Mouse (Mus musculus): ENCODE results near the gene Slc25a39. TPM values are rescaled to one million over a fixed set of nuclear protein-coding genes. Genes with fewer than 3 reads are reported as not detected.

Slc25a39 gene
- polyA plus RNA-seq, 1 experiment from 2014 or later = 260 TPM

DNA sequence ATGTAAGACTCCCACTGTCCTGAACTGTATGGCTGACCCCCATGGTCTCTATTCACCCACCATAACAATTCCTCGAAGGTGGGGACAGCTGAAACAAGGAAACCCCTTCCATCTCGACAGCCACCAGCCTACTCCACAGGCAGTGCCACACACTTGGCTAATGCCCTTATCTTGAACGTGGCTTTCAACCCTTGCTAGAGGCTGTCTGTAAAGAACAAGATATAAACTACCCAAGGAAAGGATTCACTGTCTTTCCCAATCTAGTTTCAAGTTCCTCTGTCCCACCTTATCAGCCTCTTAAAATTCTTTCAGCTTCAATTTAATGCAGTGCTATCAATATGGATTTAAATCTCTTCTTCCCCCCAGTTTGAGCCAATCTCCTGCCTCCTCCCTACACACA lies 21.8 kb upstream of the Slc25a39 start:
- Histone ChIP-seq H3K27ac (ENCODE audit: poor library complexity, severe bottlenecking) (peak overlapping the region; percentile 13), H3K4me1 (replicated peaks) (peaks cover 26% of the 10 kb centered on the region), H3K27me3 (replicated peaks) (no peaks in the 10 kb centered on the region), H3K4me2 (peak overlapping the region; percentile 84), H3K4me3 (peak overlapping the region; percentile 72), H3K9me3 (replicated peaks) (no peaks in the 10 kb centered on the region), H3K36me3 (peaks cover 13% of the 10 kb centered on the region; the same call in 1 of the 2 replicates), H3K9ac (peak overlapping the region; percentile 71)
- WGBS = 29% methylated on average over 3 of the region's 3 CpGs
- ATAC-seq (ENCODE audit: insufficient number of reproducible peaks, low FRiP score) = no peak

DNA sequence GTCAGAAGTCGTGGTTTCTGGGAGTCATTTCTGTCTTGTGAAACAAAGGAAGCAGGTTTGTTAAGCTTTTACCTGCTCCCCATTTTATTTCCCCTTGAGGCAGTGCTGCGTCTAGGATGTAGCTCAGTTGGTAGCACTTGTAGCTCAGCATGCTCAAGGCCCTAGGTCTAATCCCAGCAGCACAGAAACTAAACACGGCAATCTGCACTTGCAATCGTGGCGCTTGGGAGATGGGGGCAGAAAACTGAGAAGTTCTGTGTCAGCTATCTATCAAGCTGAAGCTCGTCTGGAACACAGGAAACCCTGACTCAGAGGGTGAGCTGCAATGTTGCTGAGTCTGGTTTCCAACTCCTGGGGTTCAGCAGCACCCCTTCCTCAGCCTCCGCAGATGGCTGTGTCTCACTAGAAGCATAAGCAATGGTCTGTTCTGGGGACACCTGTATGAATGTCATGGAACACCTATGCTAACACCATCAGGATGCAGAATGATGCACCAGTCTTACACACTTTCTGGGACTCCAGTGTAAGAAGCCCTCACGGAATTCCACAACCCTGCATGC lies 21.3 kb upstream of the Slc25a39 start:
- 57% methylated on average over 8 of the region's 8 CpGs for WGBS
- H3K9me3 ChIP-seq (replicated peaks) = no peaks in the 10 kb centered on the region
- H3K4me1 ChIP-seq (replicated peaks) = peaks cover 26% of the 10 kb centered on the region
- ATAC-seq (ENCODE audit: insufficient number of reproducible peaks, low FRiP score) = no peak
- H3K27ac ChIP-seq (ENCODE audit: poor library complexity, severe bottlenecking) = no peak overlapping the region
- H3K27me3 ChIP-seq (replicated peaks) = no peaks in the 10 kb centered on the region
- H3K4me2 ChIP-seq = peak overlapping the region; percentile 84
- 0 out of 2 replicates have a peak, but pooled peaks cover 10% of the 10 kb centered on the region for H3K36me3 ChIP-seq
- H3K4me3 ChIP-seq = peak overlapping the region; percentile 72; the same call in 1 of the 2 replicates
- peak overlapping the region; percentile 47; the same call in 1 of the 2 replicates for H3K9ac ChIP-seq

DNA sequence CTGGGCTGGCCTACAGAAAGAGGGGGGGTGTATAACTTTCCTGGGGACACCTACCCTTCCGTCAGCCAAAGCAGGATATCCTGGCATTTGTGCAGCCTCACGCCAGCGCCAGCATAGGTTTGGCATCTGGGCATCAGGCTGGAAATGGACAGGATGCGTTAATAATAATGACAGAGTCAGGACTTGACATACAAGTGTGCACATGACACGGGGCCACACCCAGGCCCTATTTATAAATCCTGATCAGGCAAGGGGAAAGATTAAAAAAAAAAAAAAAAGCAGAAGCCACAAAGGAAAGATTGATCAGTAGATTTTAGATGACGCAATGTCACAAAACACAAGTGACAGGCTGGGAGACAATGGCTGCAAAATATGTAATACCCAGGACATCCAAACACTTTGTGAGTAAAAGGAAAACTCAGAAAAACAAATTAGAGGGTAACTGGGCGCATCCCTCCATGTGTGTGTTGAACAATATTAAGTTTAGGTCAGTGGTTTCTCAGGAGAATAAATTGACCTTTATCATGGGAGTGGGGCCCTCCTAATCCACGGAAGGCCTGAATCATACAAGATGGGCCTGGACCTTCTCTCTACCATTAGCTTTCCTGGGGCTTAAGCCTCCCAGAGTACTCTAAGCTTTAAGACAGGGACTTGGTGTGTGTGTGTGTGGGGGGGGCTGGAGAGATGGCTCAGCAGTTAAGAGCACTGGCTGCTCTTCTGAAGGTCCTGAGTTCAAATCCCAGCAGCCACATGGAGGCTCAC lies 18.0 kb upstream of the Slc25a39 start:
- no peak overlapping the region for H3K4me3 ChIP-seq
- 70% methylated on average over 8 of the region's 8 CpGs for WGBS
- no peak overlapping the region for H3K9ac ChIP-seq
- no peak overlapping the region for H3K27ac ChIP-seq (ENCODE audit: poor library complexity, severe bottlenecking)
- no peaks in the 10 kb centered on the region for H3K9me3 ChIP-seq (replicated peaks)
- H3K27me3 ChIP-seq (replicated peaks) = no peaks in the 10 kb centered on the region
- H3K4me1 ChIP-seq (replicated peaks) = peaks cover 8% of the 10 kb centered on the region
- no peaks in the 10 kb centered on the region for H3K36me3 ChIP-seq
- no peak for ATAC-seq (ENCODE audit: insufficient number of reproducible peaks, low FRiP score)
- H3K4me2 ChIP-seq = no peak overlapping the region

DNA sequence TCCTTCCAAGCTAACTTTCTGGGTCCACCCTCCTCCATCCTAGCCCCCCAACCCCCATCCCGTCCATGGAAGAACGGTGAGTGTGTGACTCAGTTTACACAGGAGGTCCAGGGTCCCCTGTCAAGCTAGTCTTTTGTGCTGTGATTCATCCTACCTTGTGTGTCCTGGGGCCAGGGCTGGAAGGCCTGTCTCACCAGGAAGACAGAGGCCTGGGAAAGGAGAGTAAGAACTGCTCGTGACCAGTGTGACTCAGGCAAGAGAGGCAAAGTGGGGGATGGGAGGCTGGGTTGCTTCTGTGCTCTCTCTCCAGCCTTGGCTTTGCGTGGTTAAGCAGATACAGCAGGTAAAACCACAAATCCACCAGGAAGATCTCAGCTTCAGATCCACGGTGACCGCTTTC lies 16.9 kb upstream of the Slc25a39 start:
- WGBS = 71% methylated on average over 6 of the region's 6 CpGs
- Histone ChIP-seq H3K4me3 (no peak overlapping the region), H3K9me3 (replicated peaks) (no peaks in the 10 kb centered on the region), H3K9ac (no peak overlapping the region), H3K27ac (ENCODE audit: poor library complexity, severe bottlenecking) (no peak overlapping the region), H3K4me1 (replicated peaks) (peaks cover 5% of the 10 kb centered on the region), H3K36me3 (no peaks in the 10 kb centered on the region), H3K27me3 (replicated peaks) (no peaks in the 10 kb centered on the region), H3K4me2 (no peak overlapping the region)
- ATAC-seq (ENCODE audit: insufficient number of reproducible peaks, low FRiP score) = no peak

DNA sequence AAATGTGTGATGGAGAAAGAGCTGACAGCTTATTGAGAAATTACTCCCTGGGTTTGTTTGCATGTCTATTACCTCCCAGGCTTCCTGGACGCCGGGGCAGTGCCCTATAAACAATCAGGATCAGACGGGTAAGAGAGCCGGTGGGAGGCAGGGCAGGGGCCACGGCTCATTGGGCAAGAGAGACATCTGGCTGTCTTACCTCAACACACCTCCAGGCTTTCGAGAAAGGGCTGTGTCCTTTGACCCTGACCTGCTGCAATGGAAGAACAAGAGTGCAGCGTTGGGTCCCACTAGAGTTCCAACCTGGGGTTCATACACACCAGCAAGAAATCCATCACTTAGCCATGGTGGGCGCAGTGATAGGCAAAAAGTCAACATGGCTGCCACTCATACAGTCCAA lies 13.8 kb upstream of the Slc25a39 start:
- Histone ChIP-seq H3K27me3 (replicated peaks) (no peaks in the 10 kb centered on the region), H3K4me1 (replicated peaks) (no peaks in the 10 kb centered on the region), H3K36me3 (no peaks in the 10 kb centered on the region), H3K9ac (no peak overlapping the region), H3K4me3 (no peak overlapping the region), H3K9me3 (replicated peaks) (no peaks in the 10 kb centered on the region), H3K4me2 (no peak overlapping the region), H3K27ac (ENCODE audit: poor library complexity, severe bottlenecking) (no peak overlapping the region)
- WGBS = 68% methylated on average over 8 of the region's 8 CpGs
- ATAC-seq (ENCODE audit: insufficient number of reproducible peaks, low FRiP score) = no peak

DNA sequence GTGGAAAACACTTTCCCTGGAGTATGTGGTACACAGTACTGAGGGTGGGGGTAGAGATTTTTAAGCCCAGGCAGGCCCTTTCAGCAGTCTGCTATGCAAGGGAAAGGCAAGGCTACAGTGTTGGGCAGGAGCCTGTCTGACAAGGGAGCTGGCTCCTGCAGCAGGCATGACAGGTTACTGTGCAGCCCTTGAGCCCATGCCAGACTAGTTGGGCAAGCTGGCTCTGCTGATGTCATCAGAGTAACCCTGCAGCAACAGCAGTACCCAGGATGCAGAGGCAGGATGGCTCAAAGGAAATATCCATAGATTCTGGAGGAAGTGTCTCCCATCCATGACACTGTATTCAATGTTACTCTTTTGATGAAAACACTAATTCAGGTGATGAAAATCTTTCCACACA lies 11.1 kb upstream of the Slc25a39 start:
- H3K9me3 ChIP-seq (replicated peaks) = no peaks in the 10 kb centered on the region
- H3K27ac ChIP-seq (ENCODE audit: poor library complexity, severe bottlenecking) = no peak overlapping the region
- H3K27me3 ChIP-seq (replicated peaks) = no peaks in the 10 kb centered on the region
- no peak overlapping the region for H3K4me2 ChIP-seq
- H3K36me3 ChIP-seq = no peaks in the 10 kb centered on the region
- H3K4me1 ChIP-seq (replicated peaks) = no peaks in the 10 kb centered on the region
- H3K4me3 ChIP-seq = no peak overlapping the region
- no peak for ATAC-seq (ENCODE audit: insufficient number of reproducible peaks, low FRiP score)
- H3K9ac ChIP-seq = no peak overlapping the region

DNA sequence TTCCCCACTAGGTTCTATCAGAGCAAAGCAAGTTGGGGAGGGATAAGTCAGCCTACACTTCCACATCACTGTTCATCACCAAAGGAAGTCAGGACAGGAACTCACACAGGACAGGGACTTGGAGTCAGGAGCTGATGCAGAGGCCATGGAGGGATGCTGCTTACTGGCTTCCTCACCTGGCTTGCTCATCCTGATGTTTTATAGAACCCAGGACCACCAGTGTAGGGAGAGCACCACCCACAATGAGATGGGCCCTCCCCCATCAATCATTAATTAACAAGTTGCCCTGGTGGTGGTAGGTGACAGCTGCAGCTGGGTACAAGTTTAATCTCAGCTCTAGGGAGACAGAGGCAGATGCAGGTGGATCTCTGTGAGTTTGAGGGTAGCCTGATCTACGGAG lies 9.4 kb upstream of the Slc25a39 start:
- no peak overlapping the region for H3K27ac ChIP-seq (ENCODE audit: poor library complexity, severe bottlenecking)
- H3K9ac ChIP-seq = no peak overlapping the region
- no peaks in the 10 kb centered on the region for H3K27me3 ChIP-seq (replicated peaks)
- WGBS = 70% methylated on average over 1 of the region's 1 CpGs
- no peaks in the 10 kb centered on the region for H3K36me3 ChIP-seq
- no peaks in the 10 kb centered on the region for H3K4me1 ChIP-seq (replicated peaks)
- ATAC-seq (ENCODE audit: insufficient number of reproducible peaks, low FRiP score) = no peak
- no peak overlapping the region for H3K4me2 ChIP-seq
- H3K9me3 ChIP-seq (replicated peaks) = no peaks in the 10 kb centered on the region
- no peak overlapping the region for H3K4me3 ChIP-seq

DNA sequence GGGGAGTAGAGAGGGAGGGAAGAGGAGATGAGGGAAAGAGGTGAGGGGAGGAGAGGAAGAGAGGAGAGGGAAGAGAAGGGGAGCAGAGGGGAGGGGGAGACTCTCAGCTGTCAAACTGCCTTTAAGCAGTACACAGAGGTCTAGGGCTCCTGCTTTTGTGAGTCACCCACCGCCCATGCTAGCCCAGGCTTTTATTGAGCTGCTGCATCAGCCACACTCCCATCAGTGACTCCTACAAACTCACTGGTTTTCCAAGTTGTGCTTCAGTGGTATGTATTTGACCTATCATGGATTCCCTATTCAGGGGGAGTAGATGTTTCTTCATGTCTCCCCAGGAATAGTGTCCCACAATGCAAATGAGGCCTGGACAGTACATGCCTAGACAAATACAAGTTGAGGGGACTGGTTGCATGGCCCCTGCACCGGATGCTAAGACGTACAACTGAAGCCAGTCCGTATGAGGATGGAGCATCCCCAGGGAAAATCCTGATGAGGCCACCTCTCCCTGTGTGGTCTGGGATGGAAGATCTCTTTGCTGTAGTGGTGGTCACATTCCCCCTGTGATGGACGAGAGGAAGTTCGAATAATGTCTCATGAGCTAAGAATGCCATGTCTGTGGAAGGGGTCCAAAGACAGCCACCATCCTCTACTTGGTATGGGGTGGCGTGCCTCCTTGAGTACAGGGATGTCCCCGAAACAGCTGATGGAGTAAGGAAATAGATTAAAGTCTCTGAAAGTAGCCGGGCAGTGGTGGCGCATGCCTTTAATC lies 7.5 kb upstream of the Slc25a39 start:
- no peak overlapping the region for H3K27ac ChIP-seq (ENCODE audit: poor library complexity, severe bottlenecking)
- H3K27me3 ChIP-seq (replicated peaks) = no peaks in the 10 kb centered on the region
- H3K9ac ChIP-seq = no peak overlapping the region
- H3K36me3 ChIP-seq = no peaks in the 10 kb centered on the region
- H3K9me3 ChIP-seq (replicated peaks) = no peaks in the 10 kb centered on the region
- WGBS = 72% methylated on average over 10 of the region's 10 CpGs
- ATAC-seq (ENCODE audit: insufficient number of reproducible peaks, low FRiP score) = no peak
- H3K4me1 ChIP-seq (replicated peaks) = peaks cover 8% of the 10 kb centered on the region; the same call in 1 of the 2 replicates
- H3K4me2 ChIP-seq = no peak overlapping the region
- H3K4me3 ChIP-seq = no peak overlapping the region

DNA sequence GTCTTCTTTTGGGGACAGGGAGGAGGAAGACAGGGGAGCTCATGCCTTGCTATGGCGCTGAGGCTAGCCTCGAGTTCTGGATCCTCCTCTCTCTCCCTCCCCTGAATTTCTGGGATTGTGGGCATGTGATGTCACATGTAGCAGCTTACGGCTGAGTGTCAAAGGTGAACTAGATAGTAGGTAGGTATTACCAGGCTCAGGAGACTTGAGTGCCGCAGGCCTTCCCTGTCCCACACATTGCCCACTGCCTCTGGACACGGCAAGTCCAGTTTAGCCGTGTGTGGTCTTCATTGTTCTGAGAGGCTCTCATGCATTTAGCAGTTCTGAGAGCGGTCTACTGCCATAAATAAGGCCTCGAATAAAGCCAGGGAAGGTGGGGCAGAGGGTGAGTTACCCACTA lies 5.3 kb upstream of the Slc25a39 start:
- H3K4me2 ChIP-seq = no peak overlapping the region
- 71% methylated on average over 8 of the region's 8 CpGs for WGBS
- ATAC-seq (ENCODE audit: insufficient number of reproducible peaks, low FRiP score) = no peak
- no peaks in the 10 kb centered on the region for H3K27me3 ChIP-seq (replicated peaks)
- H3K4me1 ChIP-seq (replicated peaks) = peaks cover 15% of the 10 kb centered on the region
- H3K9ac ChIP-seq = no peak overlapping the region; the same call in 1 of the 2 replicates
- no peaks in the 10 kb centered on the region for H3K36me3 ChIP-seq
- H3K4me3 ChIP-seq = no peak overlapping the region
- H3K9me3 ChIP-seq (replicated peaks) = no peaks in the 10 kb centered on the region
- H3K27ac ChIP-seq (ENCODE audit: poor library complexity, severe bottlenecking) = no peak overlapping the region

DNA sequence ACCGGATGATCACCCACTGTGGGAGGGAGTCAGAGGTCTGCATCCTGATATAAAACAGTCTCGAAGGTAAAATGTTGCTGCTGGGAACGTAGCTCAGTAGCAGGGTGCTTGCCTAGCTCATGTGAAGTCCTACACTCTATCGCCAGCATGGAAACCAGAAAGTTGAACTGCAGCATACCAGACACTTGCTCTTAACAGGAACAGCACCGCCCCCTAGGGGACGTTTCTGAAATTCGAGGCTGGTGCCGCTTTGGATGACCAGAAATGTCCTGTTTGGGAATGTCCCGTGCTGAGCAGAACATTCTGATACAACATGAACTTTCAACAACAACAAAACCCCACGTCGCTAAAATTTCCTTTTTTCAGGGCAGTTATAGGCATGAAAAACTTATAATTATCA lies 4.0 kb upstream of the Slc25a39 start:
- Histone ChIP-seq H3K4me3 (no peak overlapping the region), H3K36me3 (no peaks in the 10 kb centered on the region), H3K9me3 (replicated peaks) (no peaks in the 10 kb centered on the region), H3K4me2 (0 out of 2 replicates have a peak overlapping the region, but pooled peaks have one; percentile 18), H3K9ac (no peak overlapping the region), H3K27ac (ENCODE audit: poor library complexity, severe bottlenecking) (no peak overlapping the region), H3K4me1 (replicated peaks) (peaks cover 15% of the 10 kb centered on the region), H3K27me3 (replicated peaks) (no peaks in the 10 kb centered on the region)
- 8% methylated on average over 11 of the region's 11 CpGs for WGBS
- no peak for ATAC-seq (ENCODE audit: insufficient number of reproducible peaks, low FRiP score)

DNA sequence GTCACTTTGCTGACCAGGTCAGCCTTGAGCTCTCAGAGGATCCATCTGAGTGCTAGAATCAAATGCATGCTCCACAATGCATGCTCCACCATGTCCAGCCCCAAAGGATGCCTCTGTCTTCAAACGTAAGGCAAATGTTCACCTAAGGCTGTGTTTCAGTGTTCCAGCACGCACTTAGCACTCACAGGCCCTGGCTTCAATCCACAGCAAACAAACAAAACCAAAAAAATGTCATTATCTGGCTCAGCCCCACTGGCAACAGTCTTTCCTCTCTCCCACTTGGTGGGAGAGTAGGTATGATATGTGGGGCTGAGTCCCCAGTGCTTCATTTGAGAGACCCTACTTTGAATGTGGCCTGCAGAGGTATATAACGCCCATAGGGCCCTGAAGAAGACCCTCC lies 3.3 kb upstream of the Slc25a39 start:
- Histone ChIP-seq H3K4me3 (no peak overlapping the region), H3K9ac (no peak overlapping the region), H3K36me3 (no peaks in the 10 kb centered on the region), H3K4me2 (no peak overlapping the region), H3K9me3 (replicated peaks) (no peaks in the 10 kb centered on the region), H3K27me3 (replicated peaks) (no peaks in the 10 kb centered on the region), H3K27ac (ENCODE audit: poor library complexity, severe bottlenecking) (no peak overlapping the region), H3K4me1 (replicated peaks) (peaks cover 20% of the 10 kb centered on the region)
- no peak for ATAC-seq (ENCODE audit: insufficient number of reproducible peaks, low FRiP score)
- WGBS = 76% methylated on average over 3 of the region's 3 CpGs

All from heart, embryonic 12.5 days (tissue).